Mouse (Mus musculus): ENCODE measurements around the gene Deaf1. TPM values are rescaled to one million over a fixed set of nuclear protein-coding genes. Genes with fewer than 3 reads are reported as not detected.

Deaf1 gene
- polyA plus RNA-seq, 1 experiment from 2014 or later: 61.3 TPM

DNA sequence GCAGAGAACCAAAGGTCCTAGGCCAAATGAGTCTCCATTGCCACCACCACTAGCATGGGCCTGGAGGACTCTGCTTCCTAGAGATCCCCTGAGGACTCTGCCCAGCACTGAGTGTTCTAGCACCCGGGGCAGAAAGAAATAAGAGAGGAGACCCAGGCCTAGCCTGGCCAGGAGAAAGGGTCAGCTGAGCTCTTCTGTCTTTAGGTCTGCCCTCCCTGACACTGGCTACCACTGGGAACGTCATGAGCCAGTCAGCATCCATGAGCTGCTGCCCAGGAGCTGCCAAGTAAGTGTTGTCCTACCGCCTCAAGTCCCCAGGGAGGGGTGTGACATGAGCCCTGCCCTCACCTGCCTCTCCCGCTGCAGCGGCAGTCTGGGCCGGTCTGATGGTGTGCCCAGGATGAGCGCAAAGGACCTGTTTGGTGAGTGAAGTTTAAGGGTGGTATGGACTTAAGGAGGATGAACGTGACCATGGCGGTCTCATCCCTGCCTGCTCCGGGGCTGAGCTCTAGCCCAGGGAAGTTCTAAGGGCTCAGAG is 14.3 kb upstream of the Deaf1 start:
- no peak overlapping the region for H3K4me2 ChIP-seq (ENCODE audit: low read depth, low read length)

DNA sequence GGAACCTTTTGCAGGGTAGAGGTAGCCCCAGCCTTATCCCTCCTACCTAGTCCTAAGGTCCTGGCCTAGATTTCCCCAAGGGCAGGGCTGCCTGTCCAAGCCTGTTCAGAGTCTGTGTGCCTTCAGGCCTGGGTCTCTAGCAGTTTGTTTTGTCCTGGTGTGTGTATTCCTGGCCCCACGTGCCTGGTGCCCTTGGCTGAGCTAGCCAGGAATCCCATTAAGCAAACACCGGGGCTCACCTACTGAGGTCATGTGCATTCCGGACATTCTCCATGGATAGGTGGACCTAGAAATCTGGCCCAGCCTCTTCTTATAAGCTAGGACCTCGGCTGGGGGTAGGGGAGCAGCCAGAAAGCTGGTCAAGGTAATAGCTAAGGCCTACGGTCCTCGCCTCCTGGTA is 13.0 kb upstream of the Deaf1 start:
- Histone ChIP-seq H3K9ac (ENCODE audit: low read length) (peak overlapping the region; percentile 79), H3K27me3 (ENCODE audit: control insufficient read depth, insufficient read depth, low read length) (no peaks in the 10 kb centered on the region), H3K27ac (ENCODE audit: low read length) (peak overlapping the region; percentile 90), H3K9me3 (replicated peaks; ENCODE audit: control insufficient read depth, low read length) (no peaks in the 10 kb centered on the region), H3K4me2 (ENCODE audit: low read depth, low read length) (peak overlapping the region; percentile 55), H3K4me1 (ENCODE audit: control insufficient read depth, insufficient read depth, low read length) (peaks cover 24% of the 10 kb centered on the region), H3K36me3 (ENCODE audit: control insufficient read depth, insufficient read depth, low read length) (no peaks in the 10 kb centered on the region), H3K4me3 (replicated peaks; ENCODE audit: low read length) (peak overlapping the region; percentile 51)
- peak; percentile 18; the same call in 1 of the 2 replicates for ATAC-seq (ENCODE audit: insufficient read depth, low FRiP score)
- 57% methylated on average over 6 of the region's 6 CpGs for WGBS

More for the DNA sequence above, 14.3 kb upstream of the Deaf1 start:
- H3K9me3 ChIP-seq (replicated peaks; ENCODE audit: control insufficient read depth, low read length): no peaks in the 10 kb centered on the region
- peak overlapping the region; percentile 26; the same call in 1 of the 2 replicates for H3K9ac ChIP-seq (ENCODE audit: low read length)
- no peak for ATAC-seq (ENCODE audit: insufficient read depth, low FRiP score)
- H3K27me3 ChIP-seq (ENCODE audit: control insufficient read depth, insufficient read depth, low read length): no peaks in the 10 kb centered on the region
- no peak overlapping the region for H3K4me3 ChIP-seq (replicated peaks; ENCODE audit: low read length)
- WGBS: 66% methylated on average over 10 of the region's 10 CpGs
- H3K36me3 ChIP-seq (ENCODE audit: control insufficient read depth, insufficient read depth, low read length): no peaks in the 10 kb centered on the region
- peak overlapping the region; percentile 23; the same call in 1 of the 2 replicates for H3K27ac ChIP-seq (ENCODE audit: low read length)
- peaks cover 24% of the 10 kb centered on the region for H3K4me1 ChIP-seq (ENCODE audit: control insufficient read depth, insufficient read depth, low read length)

DNA sequence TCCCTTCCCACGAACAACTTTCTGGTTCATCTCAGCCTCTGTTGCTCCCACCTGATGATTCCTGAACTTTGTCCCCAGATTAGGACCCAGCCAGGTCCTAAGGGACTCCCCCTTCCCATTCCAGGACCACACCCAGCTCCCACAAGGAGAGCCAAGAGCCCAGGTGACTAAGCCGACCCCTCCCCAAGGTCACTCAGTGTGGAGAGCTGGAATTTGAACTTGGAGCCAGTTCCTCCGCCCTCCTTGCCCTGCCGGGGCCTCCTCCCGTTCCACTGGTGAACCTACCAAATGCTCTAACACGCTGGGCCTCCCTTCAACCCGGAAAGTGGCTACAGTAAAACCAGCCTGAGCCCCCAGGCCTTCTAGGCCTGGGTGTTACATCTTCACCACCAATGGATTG is 12.5 kb upstream of the Deaf1 start:
- peak overlapping the region; percentile 79 for H3K9ac ChIP-seq (ENCODE audit: low read length)
- peak overlapping the region; percentile 51 for H3K4me3 ChIP-seq (replicated peaks; ENCODE audit: low read length)
- WGBS: 51% methylated on average over 7 of the region's 7 CpGs
- H3K27ac ChIP-seq (ENCODE audit: low read length): peak overlapping the region; percentile 90
- H3K36me3 ChIP-seq (ENCODE audit: control insufficient read depth, insufficient read depth, low read length): no peaks in the 10 kb centered on the region
- ATAC-seq (ENCODE audit: insufficient read depth, low FRiP score): peak; percentile 14; the same call in 1 of the 2 replicates
- no peaks in the 10 kb centered on the region for H3K27me3 ChIP-seq (ENCODE audit: control insufficient read depth, insufficient read depth, low read length)
- peak overlapping the region; percentile 55 for H3K4me2 ChIP-seq (ENCODE audit: low read depth, low read length)
- H3K4me1 ChIP-seq (ENCODE audit: control insufficient read depth, insufficient read depth, low read length): peaks cover 24% of the 10 kb centered on the region
- H3K9me3 ChIP-seq (replicated peaks; ENCODE audit: control insufficient read depth, low read length): no peaks in the 10 kb centered on the region

DNA sequence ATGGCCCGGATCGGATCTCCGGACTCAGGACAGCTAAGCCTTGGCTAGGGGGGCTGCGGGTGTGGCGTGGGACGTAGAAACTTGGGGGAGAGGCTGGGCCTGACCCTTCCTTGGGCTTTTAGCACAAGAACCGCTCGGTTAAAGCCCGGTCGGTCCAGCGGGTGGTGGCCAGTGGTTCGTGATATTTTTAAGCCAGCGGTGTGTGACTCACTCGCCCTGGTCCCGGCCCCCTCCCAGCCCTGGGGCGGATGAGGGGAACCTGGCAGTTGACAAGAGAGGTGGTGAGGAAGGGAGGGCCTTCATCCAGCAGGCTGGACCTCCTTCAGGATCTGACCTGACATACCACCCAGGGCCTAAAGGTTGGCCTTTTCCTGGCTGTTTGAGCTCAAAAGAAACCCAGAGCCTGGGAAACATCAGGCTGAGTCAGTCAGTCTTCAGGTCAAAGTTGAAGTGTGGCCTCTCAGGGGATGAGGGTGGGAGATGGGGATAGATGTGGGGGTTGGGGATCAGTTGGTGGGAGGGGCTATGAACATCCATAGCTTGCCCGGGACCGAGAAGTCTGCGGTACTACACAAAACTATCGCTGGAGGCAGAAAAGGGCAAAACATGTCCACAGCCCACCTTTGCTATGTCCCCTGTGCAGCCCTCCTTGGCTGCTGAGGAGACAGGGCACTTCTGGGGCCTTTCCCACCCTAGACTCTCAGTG is 11.9 kb upstream of the Deaf1 start:
- Histone ChIP-seq H3K4me3 (replicated peaks; ENCODE audit: low read length) (peak overlapping the region; percentile 51), H3K4me2 (ENCODE audit: low read depth, low read length) (peak overlapping the region; percentile 55), H3K27ac (ENCODE audit: low read length) (peak overlapping the region; percentile 90), H3K4me1 (ENCODE audit: control insufficient read depth, insufficient read depth, low read length) (peaks cover 24% of the 10 kb centered on the region), H3K9ac (ENCODE audit: low read length) (peak overlapping the region; percentile 79), H3K36me3 (ENCODE audit: control insufficient read depth, insufficient read depth, low read length) (no peaks in the 10 kb centered on the region), H3K9me3 (replicated peaks; ENCODE audit: control insufficient read depth, low read length) (no peaks in the 10 kb centered on the region), H3K27me3 (ENCODE audit: control insufficient read depth, insufficient read depth, low read length) (no peaks in the 10 kb centered on the region)
- peak; percentile 3; the same call in 1 of the 2 replicates for ATAC-seq (ENCODE audit: insufficient read depth, low FRiP score)
- 30% methylated on average over 20 of the region's 20 CpGs for WGBS

- peak; percentile 87 for ATAC-seq (ENCODE audit: insufficient read depth, low FRiP score)
- peaks cover 24% of the 10 kb centered on the region for H3K4me1 ChIP-seq (ENCODE audit: control insufficient read depth, insufficient read depth, low read length)
- WGBS: 6% methylated on average over 23 of the region's 23 CpGs
- no peaks in the 10 kb centered on the region for H3K36me3 ChIP-seq (ENCODE audit: control insufficient read depth, insufficient read depth, low read length)
- peak within 1 kb of the TSS; percentile 51 for H3K4me3 ChIP-seq (replicated peaks; ENCODE audit: low read length)
- peak within 1 kb of the TSS; percentile 79 for H3K9ac ChIP-seq (ENCODE audit: low read length)
- H3K27me3 ChIP-seq (ENCODE audit: control insufficient read depth, insufficient read depth, low read length): no peaks in the 10 kb centered on the region
- no peaks in the 10 kb centered on the region for H3K9me3 ChIP-seq (replicated peaks; ENCODE audit: control insufficient read depth, low read length)
- peak within 1 kb of the TSS; percentile 55 for H3K4me2 ChIP-seq (ENCODE audit: low read depth, low read length)
- H3K27ac ChIP-seq (ENCODE audit: low read length): peak within 1 kb of the TSS; percentile 90
These were observed 11.2 kb upstream of the Deaf1 start, which contains the start of gene Eps8l2 for GRCm38 (mm10) chr7:141338576-141339131. TSS of gene Eps8l2 (plus strand) at chr7:141338880.

- peak overlapping the region; percentile 79 for H3K9ac ChIP-seq (ENCODE audit: low read length)
- H3K4me1 ChIP-seq (ENCODE audit: control insufficient read depth, insufficient read depth, low read length): peaks cover 21% of the 10 kb centered on the region
- ATAC-seq (ENCODE audit: insufficient read depth, low FRiP score): no peak
- H3K9me3 ChIP-seq (replicated peaks; ENCODE audit: control insufficient read depth, low read length): no peaks in the 10 kb centered on the region
- peak overlapping the region; percentile 55 for H3K4me2 ChIP-seq (ENCODE audit: low read depth, low read length)
- 62% methylated on average over 3 of the region's 3 CpGs for WGBS
- H3K27ac ChIP-seq (ENCODE audit: low read length): peak overlapping the region; percentile 90
- H3K36me3 ChIP-seq (ENCODE audit: control insufficient read depth, insufficient read depth, low read length): 0 out of 2 replicates have a peak, but pooled peaks cover 5% of the 10 kb centered on the region
- peak overlapping the region; percentile 51; the same call in 1 of the 2 replicates for H3K4me3 ChIP-seq (replicated peaks; ENCODE audit: low read length)
- no peaks in the 10 kb centered on the region for H3K27me3 ChIP-seq (ENCODE audit: control insufficient read depth, insufficient read depth, low read length)
These were observed 10.4 kb upstream of the Deaf1 start for GRCm38 (mm10) chr7:141337716-141338416.

DNA sequence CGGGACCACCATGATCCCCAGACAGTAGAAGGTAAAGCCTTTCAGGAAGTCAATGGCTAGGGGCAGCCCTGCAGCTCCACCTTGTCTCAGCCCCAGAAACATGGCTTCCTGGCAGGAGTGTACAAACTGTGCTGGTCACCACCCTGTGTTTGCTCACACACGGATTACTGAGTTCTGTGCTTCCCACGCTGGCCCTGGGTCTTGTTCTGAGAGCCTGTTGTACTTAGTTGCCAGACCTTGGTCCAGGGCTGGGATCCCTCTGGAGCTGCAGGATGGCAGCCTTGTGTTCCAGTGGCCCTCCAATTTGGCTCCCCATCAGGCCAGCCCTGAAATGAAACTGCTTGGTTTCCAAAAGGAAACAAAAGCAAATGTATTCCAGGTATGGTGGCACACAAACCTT is 8.8 kb upstream of the Deaf1 start:
- no peak for ATAC-seq (ENCODE audit: insufficient read depth, low FRiP score)
- WGBS: 74% methylated on average over 3 of the region's 3 CpGs
- Histone ChIP-seq H3K36me3 (ENCODE audit: control insufficient read depth, insufficient read depth, low read length) (0 out of 2 replicates have a peak, but pooled peaks cover 5% of the 10 kb centered on the region), H3K9me3 (replicated peaks; ENCODE audit: control insufficient read depth, low read length) (no peaks in the 10 kb centered on the region), H3K4me2 (ENCODE audit: low read depth, low read length) (no peak overlapping the region), H3K27ac (ENCODE audit: low read length) (no peak overlapping the region; the same call in 1 of the 2 replicates), H3K9ac (ENCODE audit: low read length) (no peak overlapping the region), H3K4me1 (ENCODE audit: control insufficient read depth, insufficient read depth, low read length) (peaks cover 18% of the 10 kb centered on the region), H3K27me3 (ENCODE audit: control insufficient read depth, insufficient read depth, low read length) (no peaks in the 10 kb centered on the region), H3K4me3 (replicated peaks; ENCODE audit: low read length) (no peak overlapping the region)

DNA sequence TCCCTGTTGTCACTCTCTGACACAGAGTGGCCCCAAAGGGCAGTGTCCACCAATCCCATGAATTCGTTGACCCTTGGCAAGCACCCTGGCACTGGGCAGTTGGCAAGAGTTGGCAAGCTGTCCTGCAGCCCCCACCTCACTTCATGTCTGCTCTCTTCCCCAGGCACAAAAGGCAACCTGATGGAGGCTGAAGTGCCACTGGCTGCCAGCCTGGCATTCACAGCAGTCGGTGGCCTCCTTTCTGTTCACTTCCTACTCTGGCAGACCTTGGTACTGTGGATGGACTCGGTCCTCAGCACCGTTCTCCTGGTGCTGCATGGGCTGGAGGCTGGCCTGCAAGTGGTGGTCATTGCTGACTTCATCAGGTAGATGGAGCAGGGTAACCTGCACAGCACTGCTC is 8.2 kb upstream of the Deaf1 start:
- Histone ChIP-seq H3K27ac (ENCODE audit: low read length) (no peak overlapping the region), H3K9me3 (replicated peaks; ENCODE audit: control insufficient read depth, low read length) (no peaks in the 10 kb centered on the region), H3K9ac (ENCODE audit: low read length) (no peak overlapping the region), H3K4me3 (replicated peaks; ENCODE audit: low read length) (no peak overlapping the region), H3K27me3 (ENCODE audit: control insufficient read depth, insufficient read depth, low read length) (no peaks in the 10 kb centered on the region), H3K4me1 (ENCODE audit: control insufficient read depth, insufficient read depth, low read length) (peaks cover 15% of the 10 kb centered on the region), H3K4me2 (ENCODE audit: low read depth, low read length) (no peak overlapping the region), H3K36me3 (ENCODE audit: control insufficient read depth, insufficient read depth, low read length) (0 out of 2 replicates have a peak, but pooled peaks cover 5% of the 10 kb centered on the region)
- ATAC-seq (ENCODE audit: insufficient read depth, low FRiP score): no peak
- 87% methylated on average over 4 of the region's 4 CpGs for WGBS

Measured in stomach, embryonic 16.5 days (tissue).